Mouse (Mus musculus) liver, embryonic 11.5 days (tissue): ENCODE data around the gene Olfr982. TPM values are rescaled to one million over a fixed set of nuclear protein-coding genes. Genes with fewer than 3 reads are reported as not detected.

ENCODE experiments used
- ATAC-seq: fragments of 200-750 bp; cut with Nextera tagmentation; replicated peaks from 2 replicates; pipeline ENCODE4 v1.8.0; 2017; ENCODE audit warnings: moderate number of reproducible peaks, mild to moderate bottlenecking, moderate TSS enrichment, moderate library complexity; ENCODE audit not compliant: low FRiP score
- DNase-seq: peaks from one replicate; pipeline ENCODE4 v3.0.0-alpha.2; 2017; ENCODE audit warnings: low spot score
- H3K27ac ChIP-seq: fragments of 300-500 bp; sonication (generic); 2 replicates; pipeline ENCODE4 v1.5.1; 2014; ENCODE audit warnings: mild to moderate bottlenecking, low read depth, low read length, control low read depth
- H3K27me3 ChIP-seq: fragments of 300-500 bp; sonication (generic); replicated peaks from 2 replicates; pipeline ENCODE4 v1.6.1; 2014; ENCODE audit warnings: low read length, mixed read lengths; ENCODE audit not compliant: control insufficient read depth, insufficient read depth
- H3K36me3 ChIP-seq: fragments of 300-500 bp; sonication (generic); 2 replicates; pipeline ENCODE4 v1.6.1; 2014; ENCODE audit warnings: mild to moderate bottlenecking, low read length, moderate library complexity, mixed read lengths; ENCODE audit not compliant: control insufficient read depth, insufficient read depth
- H3K4me1 ChIP-seq: fragments of 300-500 bp; sonication (generic); replicated peaks from 2 replicates; pipeline ENCODE4 v1.6.1; 2014; ENCODE audit warnings: low read length, mixed read lengths; ENCODE audit not compliant: control insufficient read depth, insufficient read depth
- H3K4me2 ChIP-seq: fragments of 300-500 bp; sonication (generic); 2 replicates; pipeline ENCODE4 v1.6.1; 2014; ENCODE audit warnings: mild to moderate bottlenecking, control low read depth, moderate library complexity
- H3K4me3 ChIP-seq: fragments of 300-500 bp; sonication (generic); 2 replicates; pipeline ENCODE4 v1.5.1; 2014; ENCODE audit warnings: low read depth, low read length, control low read depth
- H3K9ac ChIP-seq: fragments of 300-500 bp; sonication (generic); 2 replicates; pipeline ENCODE4 v1.6.1; 2014; ENCODE audit warnings: low read depth, low read length, control low read depth
- H3K9me3 ChIP-seq: fragments of 300-500 bp; sonication (generic); 2 replicates; pipeline ENCODE4 v1.6.1; 2016; ENCODE audit warnings: low read length, inconsistent platforms, mixed read lengths; ENCODE audit not compliant: control insufficient read depth
- WGBS: fragments of 180-500 bp; shearing (Covaris S2); extraction: QIAGEN DNeasy Blood & Tissue Kit; methylation state at CpG from one replicate; pipeline ENCODE4 v1.1.7; 2014; 5-methylcytosine and 5-hydroxymethylcytosine counted together
- polyA plus RNA-seq: library from polyadenylated mRNA; unstranded; fragments of >200 nt; fragmentation: Nextera tagmentation; extraction: Ambion mirVana; gene quantifications from 2 replicates; pipeline ENCODE4 v1.2.1, GENCODE M21; 2014

The Olfr982 gene
- polyA plus RNA-seq = not detected in 2 replicates

DNA sequence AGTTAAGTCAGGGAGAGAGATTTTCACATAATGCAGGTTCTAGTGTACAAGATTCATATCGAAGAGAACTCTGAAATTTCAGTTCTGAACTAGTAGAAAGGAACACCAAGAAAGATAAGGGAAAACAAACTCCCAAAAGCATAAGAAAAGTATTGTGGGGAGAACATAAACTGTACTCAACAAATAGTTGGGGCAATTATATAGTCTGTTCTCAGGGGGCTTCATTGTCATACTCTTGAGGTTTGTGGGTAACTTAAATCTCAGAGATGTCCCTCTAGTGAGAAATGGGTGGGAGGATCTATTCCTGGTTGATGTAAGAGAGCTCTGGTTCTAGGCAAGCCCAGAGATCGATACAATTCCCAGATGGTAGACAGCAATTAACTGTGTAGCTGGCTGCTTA lies at the start of gene Olfr982:
Gene Olfr982 (plus strand): TSS at position 301 of the 400 bp plus-strand sequence.
- no peaks in the 10 kb centered on the region for H3K27me3 ChIP-seq
- no peak within 1 kb of the TSS for H3K9ac ChIP-seq
- WGBS = 77% methylated on average over 2 of the region's 2 CpGs
- H3K4me2 ChIP-seq = no peak within 1 kb of the TSS
- no peak within 1 kb of the TSS for H3K4me3 ChIP-seq
- no peak within 1 kb of the TSS for H3K27ac ChIP-seq
- ATAC-seq (no peak), DNase-seq (no peak)
- H3K9me3 ChIP-seq = no peaks in the 10 kb centered on the region
- no peaks in the 10 kb centered on the region for H3K4me1 ChIP-seq
- no peaks in the 10 kb centered on the region for H3K36me3 ChIP-seq

DNA sequence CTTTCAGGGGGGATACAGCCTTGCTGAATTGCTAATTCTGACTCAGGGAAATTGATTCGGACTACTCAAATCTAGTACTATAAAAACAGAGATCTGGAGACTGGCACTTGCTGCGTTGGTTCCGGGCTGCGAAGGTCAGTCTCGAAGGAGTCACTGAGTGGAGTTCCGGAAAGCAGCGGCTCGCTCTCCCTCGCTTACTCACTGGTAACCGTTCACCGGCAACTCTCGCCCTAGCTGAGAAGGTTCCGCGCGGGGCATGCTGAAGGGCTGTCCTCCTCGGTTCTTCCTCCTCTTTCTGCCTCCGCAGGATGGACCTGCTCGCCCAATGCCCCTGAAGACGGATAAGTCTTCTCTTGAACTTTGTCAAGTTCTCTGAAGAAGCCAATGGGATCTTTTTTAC lies 23.5 kb upstream of the Olfr982 start:
- Histone ChIP-seq H3K27me3 (no peaks in the 10 kb centered on the region), H3K4me1 (no peaks in the 10 kb centered on the region), H3K9me3 (no peaks in the 10 kb centered on the region), H3K4me2 (no peak overlapping the region), H3K27ac (no peak overlapping the region), H3K4me3 (no peak overlapping the region), H3K36me3 (no peaks in the 10 kb centered on the region), H3K9ac (no peak overlapping the region)
- DNase-seq (no peak), ATAC-seq (no peak)
- 88% methylated on average over 19 of the region's 19 CpGs for WGBS

DNA sequence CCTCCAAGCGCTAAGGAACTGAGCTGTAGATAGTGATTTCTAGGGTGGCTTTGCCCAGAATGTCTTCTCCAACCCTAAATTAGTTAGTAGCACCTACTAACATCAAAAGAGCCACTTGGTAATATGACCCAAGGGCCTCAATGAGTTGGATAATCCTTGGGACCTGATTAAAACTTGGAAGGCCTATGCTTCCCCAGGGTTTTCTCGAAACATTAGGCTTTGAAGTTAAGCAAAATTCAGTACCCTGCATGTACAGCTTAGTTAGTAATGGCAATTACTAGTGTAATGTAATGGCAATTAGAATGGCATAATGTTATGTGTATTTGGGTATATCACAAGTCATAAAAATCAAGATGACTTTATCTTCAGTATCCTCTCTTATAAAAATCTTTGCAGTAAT lies 19.9 kb downstream of the Olfr982 start, which contains the start of gene Olfr983:
Gene Olfr983 (minus strand): TSS at position 101 of the 400 bp plus-strand sequence.
- H3K27me3 ChIP-seq = no peaks in the 10 kb centered on the region
- H3K36me3 ChIP-seq = no peaks in the 10 kb centered on the region
- no peaks in the 10 kb centered on the region for H3K4me1 ChIP-seq
- no peak within 1 kb of the TSS for H3K4me3 ChIP-seq
- H3K27ac ChIP-seq = no peak within 1 kb of the TSS
- DNase-seq (no peak), ATAC-seq (no peak)
- H3K4me2 ChIP-seq = no peak within 1 kb of the TSS
- H3K9ac ChIP-seq = no peak within 1 kb of the TSS
- 77% methylated on average over 2 of the region's 2 CpGs for WGBS
- H3K9me3 ChIP-seq = no peaks in the 10 kb centered on the region

DNA sequence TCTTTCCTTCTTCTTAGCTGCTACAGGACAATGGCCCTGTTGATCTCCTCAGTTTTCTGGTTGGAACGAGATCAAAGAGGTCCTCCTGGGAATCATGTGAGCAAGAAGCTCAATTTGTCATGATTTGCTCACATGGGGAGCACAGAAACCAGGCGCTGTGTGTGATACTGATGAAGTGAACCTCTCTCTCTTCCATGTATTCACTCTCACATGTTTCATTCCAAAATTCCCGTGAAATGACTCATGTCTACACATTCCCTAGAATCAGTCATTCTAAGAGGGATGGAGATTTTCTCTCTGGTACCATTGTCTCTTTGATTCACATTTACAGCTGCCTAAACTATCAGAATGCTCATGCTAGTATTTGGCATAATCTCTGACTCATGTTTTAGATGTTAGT lies 21.1 kb downstream of the Olfr982 start:
- no peaks in the 10 kb centered on the region for H3K27me3 ChIP-seq
- H3K36me3 ChIP-seq = no peaks in the 10 kb centered on the region
- no peak for DNase-seq
- no peak overlapping the region for H3K9ac ChIP-seq
- H3K27ac ChIP-seq = no peak overlapping the region
- no peaks in the 10 kb centered on the region for H3K9me3 ChIP-seq
- H3K4me3 ChIP-seq = no peak overlapping the region
- H3K4me1 ChIP-seq = no peaks in the 10 kb centered on the region
- H3K4me2 ChIP-seq = no peak overlapping the region
- 66% methylated on average over 3 of the region's 3 CpGs for WGBS
- ATAC-seq = no peak

DNA sequence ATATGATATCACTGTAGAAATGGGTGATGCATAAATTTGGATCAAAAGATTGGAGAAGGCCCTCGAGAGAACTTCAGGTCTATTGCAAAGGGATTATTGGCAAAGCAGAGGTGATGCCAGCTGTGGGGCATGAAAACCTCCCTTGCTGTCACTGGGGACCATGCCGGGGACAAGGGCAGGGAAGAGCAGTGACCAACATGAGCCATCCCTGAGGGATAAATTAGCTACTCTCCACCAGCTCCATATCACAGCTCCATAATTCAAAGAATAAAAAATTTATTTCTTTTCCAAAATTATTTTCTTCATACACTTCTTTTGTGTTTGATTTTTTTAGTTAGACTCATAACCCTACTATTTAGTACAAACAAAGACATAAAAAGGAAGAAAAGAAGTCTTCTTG lies 40.5 kb downstream of the Olfr982 start, which contains the start of gene Olfr984:
Gene Olfr984 (minus strand): TSS at position 101 of the 400 bp plus-strand sequence.
- Histone ChIP-seq H3K9ac (no peak within 1 kb of the TSS), H3K27ac (no peak within 1 kb of the TSS), H3K9me3 (no peaks in the 10 kb centered on the region), H3K4me3 (no peak within 1 kb of the TSS), H3K4me2 (no peak within 1 kb of the TSS), H3K4me1 (no peaks in the 10 kb centered on the region), H3K36me3 (no peaks in the 10 kb centered on the region), H3K27me3 (no peaks in the 10 kb centered on the region)
- DNase-seq (no peak), ATAC-seq (no peak)
- WGBS = 83% methylated on average over 2 of the region's 2 CpGs

DNA sequence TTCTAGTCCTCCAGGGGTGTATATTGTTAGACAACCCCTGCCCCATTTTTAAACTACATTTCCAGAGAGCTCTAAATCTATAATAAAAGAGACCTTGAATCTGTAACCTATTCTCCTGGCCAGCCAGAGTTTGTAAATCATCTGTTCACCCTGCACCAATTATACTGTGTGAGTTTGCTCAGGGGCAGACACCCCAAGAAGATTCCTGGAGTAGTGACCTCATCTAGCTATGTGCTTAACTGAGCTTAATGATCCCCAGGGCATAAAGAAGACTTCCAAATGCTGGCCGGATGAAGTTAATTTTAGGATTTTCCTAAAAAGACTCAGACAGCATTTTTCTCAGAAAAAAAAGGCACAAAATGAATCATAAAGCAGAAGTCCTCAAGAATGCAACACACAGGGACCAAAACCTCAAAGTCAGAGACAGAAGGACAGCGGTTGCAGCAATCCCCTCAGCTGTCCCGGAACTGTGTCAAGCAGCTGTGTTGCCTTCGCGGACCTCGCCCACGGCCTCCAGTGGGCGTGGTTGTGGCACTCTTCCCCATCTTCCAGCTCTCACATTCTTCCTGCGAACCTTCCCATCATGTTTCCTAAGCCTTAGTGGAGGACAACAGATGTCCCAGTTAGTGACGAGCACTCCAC lies 43.1 kb downstream of the Olfr982 start:
- no peaks in the 10 kb centered on the region for H3K36me3 ChIP-seq
- H3K27ac ChIP-seq = no peak overlapping the region
- DNase-seq = no peak
- H3K9me3 ChIP-seq = no peaks in the 10 kb centered on the region
- H3K4me2 ChIP-seq = no peak overlapping the region
- no peak for ATAC-seq
- H3K4me1 ChIP-seq = no peaks in the 10 kb centered on the region
- no peak overlapping the region for H3K9ac ChIP-seq
- 43% methylated on average over 10 of the region's 10 CpGs for WGBS
- H3K27me3 ChIP-seq = no peaks in the 10 kb centered on the region
- no peak overlapping the region for H3K4me3 ChIP-seq

DNA sequence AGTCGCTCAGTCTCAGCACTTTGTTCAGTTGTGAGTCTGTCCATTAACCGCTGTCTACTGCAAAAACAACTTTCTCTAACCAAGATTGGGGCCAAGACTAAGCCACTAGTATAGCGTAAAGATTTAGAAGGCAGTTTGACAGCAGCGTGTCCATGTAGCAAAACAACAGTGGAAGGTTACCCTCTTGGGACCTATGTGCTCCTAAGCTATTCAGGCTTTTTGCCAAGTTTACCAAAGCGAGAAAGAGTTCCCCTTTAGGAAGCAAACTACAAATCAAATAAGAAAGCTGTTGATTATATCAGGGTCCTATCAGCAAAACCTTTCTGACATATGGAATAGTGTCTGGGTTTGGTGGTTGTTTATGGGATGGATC lies 43.6 kb downstream of the Olfr982 start:
- H3K9ac ChIP-seq = no peak overlapping the region
- no peaks in the 10 kb centered on the region for H3K9me3 ChIP-seq
- ATAC-seq (no peak), DNase-seq (no peak)
- H3K27ac ChIP-seq = no peak overlapping the region
- no peaks in the 10 kb centered on the region for H3K27me3 ChIP-seq
- WGBS = 79% methylated on average over 5 of the region's 5 CpGs
- H3K36me3 ChIP-seq = no peaks in the 10 kb centered on the region
- no peak overlapping the region for H3K4me2 ChIP-seq
- H3K4me1 ChIP-seq = no peaks in the 10 kb centered on the region
- no peak overlapping the region for H3K4me3 ChIP-seq

Other genes starting within 250 kb of the Olfr982 start
- not detected in 2 replicates for gene Olfr971, start 237.0 kb upstream of the Olfr982 start, polyA plus RNA-seq
- not detected in 2 replicates for gene Olfr972, start 207.4 kb upstream of the Olfr982 start, polyA plus RNA-seq
- gene Olfr229, start 166.5 kb upstream of the Olfr982 start, polyA plus RNA-seq = not detected in 2 replicates
- gene Olfr974, start 136.3 kb upstream of the Olfr982 start, polyA plus RNA-seq = not detected in 2 replicates
- not detected in 2 replicates for gene Olfr975, start 121.8 kb upstream of the Olfr982 start, polyA plus RNA-seq
- gene Olfr976, start 112.7 kb upstream of the Olfr982 start, polyA plus RNA-seq = not detected in 2 replicates
- not detected in 2 replicates for gene Olfr978, start 81.7 kb upstream of the Olfr982 start, polyA plus RNA-seq
- not detected in 2 replicates for gene Olfr979, start 70.4 kb upstream of the Olfr982 start, polyA plus RNA-seq
- not detected in 2 replicates for gene Olfr980, start 64.2 kb upstream of the Olfr982 start, polyA plus RNA-seq
- not detected in 2 replicates for gene Olfr981, start 52.4 kb upstream of the Olfr982 start, polyA plus RNA-seq
- not detected in 2 replicates for gene Olfr983, start 19.8 kb downstream of the Olfr982 start, polyA plus RNA-seq
- not detected in 2 replicates for gene Olfr984, start 40.4 kb downstream of the Olfr982 start, polyA plus RNA-seq
- not detected in 2 replicates for gene Olfr985, start 56.4 kb downstream of the Olfr982 start, polyA plus RNA-seq
- gene Tmem225, start 74.3 kb downstream of the Olfr982 start, polyA plus RNA-seq = not detected in 2 replicates
- 0.06 TPM in 1 of 2 replicates, not detected in the other for gene Olfr986, start 107.1 kb downstream of the Olfr982 start, polyA plus RNA-seq
- gene Zfp202, start 118.5 kb downstream of the Olfr982 start, polyA plus RNA-seq = 3.4 and 4.4 TPM in 2 replicates
- gene Scn3b, start 195.4 kb downstream of the Olfr982 start, polyA plus RNA-seq = 0.08 and 0.22 TPM in 2 replicates